Mouse (Mus musculus): ENCODE data around the gene Ccdc86.

- TF ChIP-seq CTCF (IDR thresholded peaks at IDR 0.05; ENCODE audit: low read depth, low read length) (no peak), POLR2AphosphoS5 (IDR thresholded peaks at IDR 0.05; ENCODE audit: insufficient replicate concordance, low read depth, low read length) (no peak), TAL1 (conservative IDR thresholded peaks at IDR 0.05; ENCODE audit: low read depth, low read length) (no peak), GATA1 (IDR thresholded peaks at IDR 0.05; ENCODE audit: borderline replicate concordance, low read length) (no peak), GATA2 (IDR thresholded peaks at IDR 0.05; ENCODE audit: borderline replicate concordance, low read depth, low read length) (no peak)
Measured at GRCm38 (mm10) chr19:10980210-10980609, 31.1 kb upstream of the Ccdc86 start.

Data from G1E (cell line).